Mouse (Mus musculus) left cerebral cortex, adult 18-20 months (tissue): ENCODE measurements around the gene Rab27a. TPM values are rescaled to one million over a fixed set of nuclear protein-coding genes. Genes with fewer than 3 reads are reported as not detected.

Experiments
- DNase-seq, 2 experiments: peaks; one replicate each; pipeline ENCODE4 v3.0.0; 2021 to 2022; ENCODE audit warnings: low spot score in 2 of 2, mixed read lengths in 1 of 2
- long read RNA-seq, 2 experiments: library from polyadenylated mRNA; stranded (forward); transcript quantifications; one replicate each; pipeline ENCODE4 v2.0.0; 2021
- total RNA-seq, 2 experiments: library from RNA; stranded (reverse); gene quantifications; 2 replicates each; pipeline ENCODE4 v1.2.3; 2021

Rab27a gene
- 1 to 10 TPM; 8.2 to 8.4 TPM for total RNA-seq
- long read RNA-seq, experiment 1, transcript Rab27a-201 (6 exons, 2,979 nt): major isoform, 5 of 5 reads
- long read RNA-seq, experiment 1, partial matches to known transcripts: 0 of 5 reads
- long read RNA-seq, experiment 1, other reads (novel, unspliced or antisense): 0 of 5 reads
- long read RNA-seq, experiment 2, partial matches to known transcripts: 0 of 2 reads
- long read RNA-seq, experiment 2, other reads (novel, unspliced or antisense): 1 of 2 reads

DNA sequence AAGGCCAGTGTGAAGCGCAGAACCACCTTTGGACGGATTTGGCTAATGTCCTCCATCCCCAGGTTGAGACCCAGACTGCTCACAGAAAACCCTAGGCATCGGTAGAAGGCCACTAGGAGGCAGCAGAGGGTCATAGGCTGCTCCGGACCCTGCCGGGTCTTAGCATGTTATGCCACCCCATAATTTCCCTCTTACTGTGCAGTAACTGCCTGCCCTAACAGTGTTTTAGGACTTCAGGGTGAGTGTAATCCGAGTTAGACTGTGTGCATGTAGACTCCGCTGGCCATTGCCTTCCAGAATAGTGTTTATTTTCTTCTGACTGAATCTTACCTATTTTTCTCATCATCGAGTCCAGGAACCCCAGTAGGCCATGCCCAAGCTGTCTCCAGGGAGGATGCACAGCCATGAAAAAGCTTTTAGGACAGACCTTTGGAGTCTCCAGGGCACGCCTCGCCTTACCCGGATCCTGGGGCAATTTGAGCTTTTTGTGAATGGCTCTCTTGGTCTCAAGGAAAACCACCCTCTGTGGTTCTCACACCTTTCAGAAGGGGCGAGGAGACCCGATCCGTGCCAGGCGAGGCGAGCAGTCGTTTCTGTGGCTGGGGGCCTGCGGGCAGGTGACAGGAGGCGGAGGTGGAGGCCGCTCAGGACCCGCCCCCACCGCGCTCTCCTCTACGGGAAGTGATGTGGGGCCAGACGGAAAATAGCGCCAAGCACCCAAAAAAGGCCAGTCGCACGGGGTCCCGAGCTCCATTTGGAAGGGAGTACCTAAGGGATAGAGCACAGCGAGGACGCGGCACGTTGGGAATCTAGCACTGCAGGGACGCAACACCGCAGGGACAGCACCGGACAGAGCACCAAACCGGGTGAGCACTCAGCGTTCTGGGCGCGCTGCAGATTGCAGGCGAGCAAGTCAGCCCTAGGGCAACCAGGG, at the start of gene Rab27a:
Gene Rab27a (plus strand): TSS at position 709 of the 934 bp plus-strand sequence.
- peak; percentile 85 to 89 for DNase-seq

DNA sequence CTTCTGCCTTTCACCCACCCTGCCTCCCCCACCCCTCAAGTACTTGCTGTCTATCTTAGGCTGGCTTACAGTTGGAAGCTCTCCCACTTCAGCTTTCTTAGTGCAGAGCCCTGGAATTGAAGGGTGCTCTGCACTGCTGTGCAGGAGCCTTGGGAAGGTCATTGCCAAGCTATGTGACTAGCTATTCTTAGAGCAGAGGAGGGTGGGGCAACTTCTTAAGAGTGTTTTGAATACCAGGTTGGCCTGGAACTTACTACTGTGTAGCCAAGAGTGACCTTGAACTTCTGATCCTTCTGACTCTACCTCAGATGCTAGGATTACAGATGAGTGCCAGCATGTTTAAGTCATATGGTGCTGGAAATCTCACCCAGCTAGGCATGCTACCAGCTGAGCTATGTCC, 48.5 kb upstream of the Rab27a start:
- DNase-seq: no peak

DNA sequence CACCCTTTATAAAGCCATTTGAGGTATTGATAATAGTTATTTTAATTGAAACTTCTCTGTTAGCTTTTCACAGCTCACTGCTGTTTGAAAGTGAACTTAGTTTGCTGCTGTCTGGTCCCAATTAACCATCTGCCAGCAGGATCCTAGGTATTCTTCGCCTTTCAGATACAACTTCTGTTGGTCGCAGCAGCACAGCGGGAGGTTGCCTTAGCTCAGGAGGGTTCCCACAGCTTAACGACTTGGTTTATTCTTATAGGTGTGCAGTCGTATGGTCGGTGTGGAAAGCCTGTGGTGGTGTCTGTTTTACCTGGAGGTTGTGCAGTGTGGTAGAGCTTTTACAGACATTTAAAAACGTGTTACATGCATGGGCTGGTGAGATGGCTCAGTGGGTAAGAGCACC, 47.8 kb upstream of the Rab27a start:
- DNase-seq: no peak

DNA sequence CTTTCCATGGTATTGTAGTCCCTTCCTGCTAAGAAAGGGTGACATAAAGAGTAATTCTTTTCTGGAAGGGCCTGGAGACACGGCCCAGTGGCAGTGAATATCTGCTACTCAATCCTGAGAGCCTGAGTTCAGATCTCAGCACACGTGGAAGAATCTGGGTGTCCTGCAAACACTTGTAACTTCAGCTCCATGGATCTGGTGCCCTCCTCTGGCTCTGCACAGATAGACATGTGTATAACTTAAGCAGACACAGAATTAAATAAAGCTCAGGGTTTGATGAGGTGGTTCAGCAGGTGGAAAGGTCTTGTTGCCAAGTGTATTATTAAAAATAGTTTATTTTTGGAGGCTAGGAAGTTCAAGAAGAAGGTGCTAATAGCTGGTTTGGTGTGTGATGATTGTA, 44.2 kb upstream of the Rab27a start:
- DNase-seq: no peak

- no peak for DNase-seq
Measured at GRCm38 (mm10) chr9:73001314-73002011, 43.2 kb upstream of the Rab27a start.

GRCm38 (mm10) chr9:73002177-73002576, 42.5 kb upstream of the Rab27a start:
- DNase-seq: no peak

DNA sequence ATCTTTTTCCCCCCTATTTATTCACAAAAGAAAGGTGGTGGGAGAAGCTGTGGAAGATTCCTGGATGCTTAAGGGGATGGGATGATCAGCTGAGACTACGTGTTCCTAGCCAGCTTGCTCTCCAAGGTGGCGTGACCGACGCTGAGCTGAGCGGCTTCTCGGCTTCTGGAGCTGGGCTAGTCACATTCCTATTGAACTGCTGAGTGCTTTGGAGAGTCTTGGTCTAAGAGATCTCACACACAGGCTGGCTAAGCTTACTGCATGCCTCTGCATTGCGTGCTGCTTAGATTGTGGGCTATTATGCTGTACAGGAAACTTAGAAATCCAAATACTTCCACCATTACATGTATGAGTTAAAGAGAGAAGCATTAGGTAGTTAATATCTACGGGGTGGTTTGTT, 40.6 kb upstream of the Rab27a start:
- DNase-seq: no peak

- DNase-seq: no peak
Measured at GRCm38 (mm10) chr9:73005106-73005505, 39.5 kb upstream of the Rab27a start.

DNA sequence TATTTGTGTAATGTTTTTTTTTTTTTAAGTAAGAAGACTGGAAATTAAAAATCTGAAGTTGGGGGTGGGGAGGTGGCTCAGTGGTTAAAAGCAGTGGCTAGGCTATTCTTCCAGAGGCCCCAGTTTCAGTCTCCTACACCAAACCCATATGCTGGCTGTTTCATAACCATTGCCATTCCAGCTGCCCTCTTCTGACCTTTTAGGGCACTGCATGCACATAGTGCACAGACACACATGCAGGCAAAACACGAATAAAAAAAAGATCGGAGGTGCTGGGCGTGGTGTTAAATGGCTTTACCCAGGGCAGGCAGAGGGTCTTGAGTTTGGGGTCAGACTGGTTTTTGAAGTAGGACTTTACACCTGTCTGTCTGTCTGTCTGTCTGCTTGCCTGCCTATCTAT, 38.5 kb upstream of the Rab27a start:
- DNase-seq: no peak

GRCm38 (mm10) chr9:73008384-73008783, 36.3 kb upstream of the Rab27a start:
- DNase-seq: no peak

GRCm38 (mm10) chr9:73012629-73013028, 32.0 kb upstream of the Rab27a start:
- no peak for DNase-seq

GRCm38 (mm10) chr9:73014724-73015123, 29.9 kb upstream of the Rab27a start:
- DNase-seq: no peak

DNA sequence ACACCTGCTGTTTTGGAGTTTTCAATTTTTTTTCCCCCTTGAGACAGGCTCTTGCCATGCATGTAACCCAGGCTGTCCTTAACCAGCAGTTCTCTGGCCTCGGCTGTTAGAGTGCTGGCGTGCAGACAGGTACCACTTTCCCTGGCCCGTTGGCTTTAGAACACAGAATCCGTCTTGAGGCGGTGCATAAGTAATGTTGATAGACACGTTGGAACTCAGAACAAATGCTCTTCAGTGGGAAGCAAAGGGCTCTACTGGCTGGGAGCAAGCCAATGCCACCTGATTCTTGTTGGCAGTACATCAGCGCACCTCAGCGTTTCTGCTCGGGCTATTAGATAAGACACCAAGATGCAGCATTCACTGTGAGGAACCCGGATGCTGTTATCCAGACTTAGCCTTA, 24.8 kb upstream of the Rab27a start:
- no peak for DNase-seq

DNA sequence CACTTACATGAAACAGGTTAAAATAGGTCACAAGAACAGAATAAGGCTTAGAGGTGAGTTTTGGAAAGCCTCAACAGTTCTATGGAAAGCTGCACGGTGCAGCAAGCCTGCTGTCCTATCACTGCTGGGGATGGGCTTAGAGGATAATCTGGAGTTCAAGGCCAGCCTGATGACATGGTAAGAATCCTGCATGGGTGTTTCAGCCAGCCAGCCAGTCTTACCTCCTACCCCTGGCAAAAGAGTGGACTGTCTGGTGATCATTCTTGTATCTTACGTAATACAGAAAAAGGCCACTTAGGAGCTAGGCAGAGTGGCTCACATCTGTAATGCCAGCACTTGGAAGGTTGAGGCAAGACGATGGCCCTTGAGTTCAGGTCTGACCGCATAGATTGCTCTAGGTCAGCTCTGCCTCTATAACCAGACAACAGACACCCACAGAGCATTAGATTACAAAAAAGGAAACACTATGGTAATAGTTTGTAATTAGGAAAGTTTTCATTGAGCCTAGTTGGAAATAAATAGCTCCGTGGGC, 24.0 kb upstream of the Rab27a start:
- DNase-seq: no peak

DNA sequence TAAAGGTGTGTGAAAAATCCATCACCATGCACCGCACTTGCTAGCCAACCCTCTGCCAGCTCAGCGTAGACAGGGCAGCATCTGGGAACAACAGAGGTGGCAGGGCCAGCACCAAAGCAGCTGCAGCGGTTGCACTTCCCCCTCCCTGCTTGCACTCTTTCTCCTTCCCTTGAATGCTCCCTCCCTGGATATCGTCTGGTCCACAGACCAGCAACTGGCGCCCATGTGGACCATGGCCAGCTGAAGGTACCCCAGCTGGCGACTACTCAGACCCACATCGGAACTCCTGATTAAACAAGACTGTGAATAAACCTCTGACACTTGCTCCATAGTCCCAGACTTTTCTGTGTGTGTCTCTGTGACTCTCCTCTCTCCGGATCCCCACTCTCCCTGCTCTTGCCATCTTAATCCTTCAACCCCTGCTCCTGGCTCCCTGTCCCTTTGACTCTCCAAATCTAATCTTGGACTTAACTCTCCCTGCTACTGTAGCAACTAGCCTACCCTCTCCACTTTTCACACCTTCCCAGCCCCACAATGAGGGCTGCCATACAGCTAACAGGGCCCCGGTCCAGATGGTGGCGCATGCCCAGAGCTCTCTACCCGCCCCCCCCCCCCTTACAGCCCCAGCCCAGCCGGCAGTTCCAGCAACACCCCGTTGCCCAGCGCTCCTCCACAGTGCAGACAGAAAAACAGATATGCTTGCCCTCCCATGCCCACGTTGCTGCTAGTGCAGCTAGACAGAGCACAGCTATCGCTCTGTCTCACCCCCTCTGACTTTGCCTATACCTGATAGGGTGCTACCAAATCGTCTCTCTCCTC, 18.6 kb upstream of the Rab27a start:
- DNase-seq: peak; percentile 24 to 43

- DNase-seq: no peak
Measured at GRCm38 (mm10) chr9:73030443-73030842, 14.2 kb upstream of the Rab27a start.

GRCm38 (mm10) chr9:73031421-73031820, 13.2 kb upstream of the Rab27a start:
- DNase-seq: no peak

- no peak for DNase-seq
Measured at GRCm38 (mm10) chr9:73033406-73033805, 11.2 kb upstream of the Rab27a start.

DNA sequence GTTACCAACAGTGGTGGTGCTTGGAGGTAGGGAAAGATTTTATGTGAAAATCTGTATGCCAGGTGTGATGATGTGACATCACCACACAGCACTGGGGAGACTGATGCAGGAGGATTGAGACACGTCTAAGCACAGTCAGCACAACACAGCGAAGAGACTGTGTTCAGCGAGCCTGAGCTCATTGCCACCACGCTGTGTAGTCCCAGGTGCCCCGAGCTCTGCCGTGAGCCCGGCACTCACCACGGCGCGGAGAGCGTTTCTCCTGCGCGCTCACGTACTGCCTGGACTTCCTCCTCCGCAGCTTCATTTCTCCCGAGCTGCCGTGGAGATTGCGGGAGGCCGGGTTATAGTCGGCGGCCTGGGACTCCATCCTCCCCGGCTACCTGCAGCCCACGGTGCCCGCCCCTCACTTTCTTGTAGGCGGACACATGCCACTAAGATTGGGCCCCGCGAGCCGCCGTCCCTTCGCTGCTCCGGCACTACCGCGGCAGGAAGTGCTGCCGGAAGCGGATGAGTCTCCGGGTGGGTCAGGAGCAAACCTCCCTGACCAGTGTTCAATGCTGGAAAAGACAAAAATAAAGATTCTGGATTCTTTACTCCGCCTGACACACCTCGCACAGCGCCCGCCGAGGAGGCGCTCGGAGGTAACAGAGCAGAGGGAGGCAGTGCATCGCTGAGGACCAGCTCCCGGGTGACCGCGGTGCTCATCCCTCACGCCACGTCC, 5.3 kb upstream of the Rab27a start:
- DNase-seq: peak; percentile 96 to 97

- DNase-seq: no peak
Measured at GRCm38 (mm10) chr9:73040080-73040479, 4.6 kb upstream of the Rab27a start, which contains the start of gene Pigb. Pigb (minus strand) TSS chr9:73040378.
